Mouse (Mus musculus): Measurements from ENCODE around the gene Vasp. TPM values are rescaled to one million over a fixed set of nuclear protein-coding genes. Genes with fewer than 3 reads are reported as not detected.
"Not testable (repeated sequence)": the region's sequence is repeated elsewhere in the genome, so short reads cannot be mapped to it uniquely, and the experiment has no call there.

Vasp gene
- polyA plus RNA-seq, 1 experiment: 13.4 TPM

GRCm38 (mm10) chr7:19295503-19296185 is 24.0 kb upstream of the Vasp start:
- Histone ChIP-seq H3K4me3 (ENCODE audit: insufficient read depth, low read depth, low read length) (peak overlapping the region; percentile 48), H3K27ac (replicated peaks; ENCODE audit: low read depth, low read length) (no peak overlapping the region), H3K4me1 (ENCODE audit: control insufficient read depth, insufficient read depth, insufficient read length, low read length) (no peaks in the 10 kb centered on the region; the same call in 1 of the 2 replicates)

- Histone ChIP-seq H3K4me3 (ENCODE audit: insufficient read depth, low read depth, low read length) (peak overlapping the region; percentile 36), H3K4me1 (ENCODE audit: control insufficient read depth, insufficient read depth, insufficient read length, low read length) (no peaks in the 10 kb centered on the region; the same call in 1 of the 2 replicates), H3K27ac (replicated peaks; ENCODE audit: low read depth, low read length) (no peak overlapping the region)
Observed at GRCm38 (mm10) chr7:19290969-19291596, 19.5 kb upstream of the Vasp start.

GRCm38 (mm10) chr7:19284763-19285162 is 13.1 kb upstream of the Vasp start:
- no peaks in the 10 kb centered on the region for H3K4me1 ChIP-seq (ENCODE audit: control insufficient read depth, insufficient read depth, insufficient read length, low read length)

GRCm38 (mm10) chr7:19283406-19283804 is 11.8 kb upstream of the Vasp start:
- Histone ChIP-seq H3K27ac (replicated peaks; ENCODE audit: low read depth, low read length) (no peak overlapping the region), H3K4me3 (ENCODE audit: insufficient read depth, low read depth, low read length) (no peak overlapping the region), H3K4me1 (ENCODE audit: control insufficient read depth, insufficient read depth, insufficient read length, low read length) (no peaks in the 10 kb centered on the region)

More at GRCm38 (mm10) chr7:19284763-19285162, 13.1 kb upstream of the Vasp start:
- no peak overlapping the region for H3K4me3 ChIP-seq (ENCODE audit: insufficient read depth, low read depth, low read length)
- H3K27ac ChIP-seq (replicated peaks; ENCODE audit: low read depth, low read length): no peak overlapping the region

GRCm38 (mm10) chr7:19282791-19283405 is 11.3 kb upstream of the Vasp start:
- Histone ChIP-seq H3K27ac (replicated peaks; ENCODE audit: low read depth, low read length) (no peak overlapping the region), H3K4me1 (ENCODE audit: control insufficient read depth, insufficient read depth, insufficient read length, low read length) (no peaks in the 10 kb centered on the region), H3K4me3 (ENCODE audit: insufficient read depth, low read depth, low read length) (peak overlapping the region; percentile 58)

GRCm38 (mm10) chr7:19282385-19282784 is 10.8 kb upstream of the Vasp start, which contains the start of gene Rtn2:
TSS of gene Rtn2 (plus strand) at chr7:19282624.
- H3K4me1 ChIP-seq (ENCODE audit: control insufficient read depth, insufficient read depth, insufficient read length, low read length): no peaks in the 10 kb centered on the region
- no peak within 1 kb of the TSS for H3K27ac ChIP-seq (replicated peaks; ENCODE audit: low read depth, low read length)
- peak within 1 kb of the TSS; percentile 58 for H3K4me3 ChIP-seq (ENCODE audit: insufficient read depth, low read depth, low read length)

GRCm38 (mm10) chr7:19281680-19282304 is 10.2 kb upstream of the Vasp start:
- H3K4me1 ChIP-seq (ENCODE audit: control insufficient read depth, insufficient read depth, insufficient read length, low read length); H3K27ac ChIP-seq (replicated peaks; ENCODE audit: low read depth, low read length): not testable (repeated sequence)
- H3K4me3 ChIP-seq (ENCODE audit: insufficient read depth, low read depth, low read length): peak overlapping the region; percentile 44; the same call in 1 of the 2 replicates

GRCm38 (mm10) chr7:19279581-19280114 is 8.0 kb upstream of the Vasp start, which contains the start of gene Ppm1n:
TSS of gene Ppm1n (minus strand) at chr7:19280064.
- Histone ChIP-seq H3K4me3 (ENCODE audit: insufficient read depth, low read depth, low read length) (no peak within 1 kb of the TSS), H3K4me1 (ENCODE audit: control insufficient read depth, insufficient read depth, insufficient read length, low read length) (no peaks in the 10 kb centered on the region), H3K27ac (replicated peaks; ENCODE audit: low read depth, low read length) (no peak within 1 kb of the TSS)

GRCm38 (mm10) chr7:19279052-19279451 is 7.4 kb upstream of the Vasp start:
- Histone ChIP-seq H3K4me3 (ENCODE audit: insufficient read depth, low read depth, low read length) (no peak overlapping the region), H3K4me1 (ENCODE audit: control insufficient read depth, insufficient read depth, insufficient read length, low read length) (no peaks in the 10 kb centered on the region), H3K27ac (replicated peaks; ENCODE audit: low read depth, low read length) (no peak overlapping the region)

- no peak overlapping the region for H3K27ac ChIP-seq (replicated peaks; ENCODE audit: low read depth, low read length)
- no peak overlapping the region for H3K4me3 ChIP-seq (ENCODE audit: insufficient read depth, low read depth, low read length)
- H3K4me1 ChIP-seq (ENCODE audit: control insufficient read depth, insufficient read depth, insufficient read length, low read length): no peaks in the 10 kb centered on the region
Observed at GRCm38 (mm10) chr7:19276253-19276652, 4.6 kb upstream of the Vasp start.

GRCm38 (mm10) chr7:19272173-19272764 is 652 bp upstream of the Vasp start:
- H3K4me3 ChIP-seq (ENCODE audit: insufficient read depth, low read depth, low read length): peak overlapping the region; percentile 97
- H3K27ac ChIP-seq (replicated peaks; ENCODE audit: low read depth, low read length): peak overlapping the region; percentile 99
- H3K4me1 ChIP-seq (ENCODE audit: control insufficient read depth, insufficient read depth, insufficient read length, low read length): peaks cover 10% of the 10 kb centered on the region

- peak overlapping the region; percentile 97 for H3K4me3 ChIP-seq (ENCODE audit: insufficient read depth, low read depth, low read length)
- peak overlapping the region; percentile 99 for H3K27ac ChIP-seq (replicated peaks; ENCODE audit: low read depth, low read length)
- H3K4me1 ChIP-seq (ENCODE audit: control insufficient read depth, insufficient read depth, insufficient read length, low read length): peaks cover 21% of the 10 kb centered on the region
Observed at GRCm38 (mm10) chr7:19270509-19271237, 944 bp downstream of the Vasp start.

GRCm38 (mm10) chr7:19269721-19270441 is 1.7 kb downstream of the Vasp start:
- peak overlapping the region; percentile 99 for H3K27ac ChIP-seq (replicated peaks; ENCODE audit: low read depth, low read length)
- peak overlapping the region; percentile 97 for H3K4me3 ChIP-seq (ENCODE audit: insufficient read depth, low read depth, low read length)
- H3K4me1 ChIP-seq (ENCODE audit: control insufficient read depth, insufficient read depth, insufficient read length, low read length): peaks cover 27% of the 10 kb centered on the region
